Mouse (Mus musculus): ENCODE measurements around the gene Slc1a3. TPM values are rescaled to one million over a fixed set of nuclear protein-coding genes. Genes with fewer than 3 reads are reported as not detected.

Slc1a3 gene
- polyA plus RNA-seq, 1 experiment from 2014 or later: 0.13 TPM

- ATAC-seq (no peak), DNase-seq (no peak)
- Histone ChIP-seq H3K4me3 (ENCODE audit: low read depth, low read length) (no peak overlapping the region), H3K4me1 (ENCODE audit: insufficient read depth) (no peaks in the 10 kb centered on the region), H3K9me3 (ENCODE audit: low read length) (no peaks in the 10 kb centered on the region), H3K27ac (ENCODE audit: low read depth) (no peak overlapping the region), H3K9ac (replicated peaks) (no peak overlapping the region), H3K27me3 (ENCODE audit: insufficient read depth, low read length) (0 out of 2 replicates have a peak, but pooled peaks cover 2% of the 10 kb centered on the region), H3K36me3 (replicated peaks; ENCODE audit: insufficient read depth, low read length) (no peaks in the 10 kb centered on the region), H3K4me2 (ENCODE audit: low read depth, low read length) (no peak overlapping the region)
- TF ChIP-seq CTCF (IDR thresholded peaks at IDR 0.05; ENCODE audit: low read depth) (no peak), EP300 (IDR thresholded peaks at IDR 0.05; ENCODE audit: low read depth) (no peak)
- WGBS (ENCODE audit: insufficient replicate concordance): 84% methylated on average over 25 of the region's 25 CpGs
Measured at GRCm38 (mm10) chr15:8667849-8668522, 42.6 kb downstream of the Slc1a3 start.

- no peak for TF ChIP-seq EP300 (IDR thresholded peaks at IDR 0.05; ENCODE audit: low read depth)
- TF ChIP-seq CTCF (IDR thresholded peaks at IDR 0.05; ENCODE audit: low read depth): no peak
- Histone ChIP-seq H3K9me3 (ENCODE audit: low read length) (no peaks in the 10 kb centered on the region), H3K4me2 (ENCODE audit: low read depth, low read length) (no peak overlapping the region), H3K4me3 (ENCODE audit: low read depth, low read length) (no peak overlapping the region), H3K9ac (replicated peaks) (no peak overlapping the region), H3K4me1 (ENCODE audit: insufficient read depth) (no peaks in the 10 kb centered on the region), H3K36me3 (replicated peaks; ENCODE audit: insufficient read depth, low read length) (no peaks in the 10 kb centered on the region), H3K27ac (ENCODE audit: low read depth) (no peak overlapping the region), H3K27me3 (ENCODE audit: insufficient read depth, low read length) (0 out of 2 replicates have a peak, but pooled peaks cover 2% of the 10 kb centered on the region)
- 78% methylated on average over 15 of the region's 15 CpGs for WGBS (ENCODE audit: insufficient replicate concordance)
- ATAC-seq (no peak), DNase-seq (no peak)
Measured at GRCm38 (mm10) chr15:8665675-8666350, 44.8 kb downstream of the Slc1a3 start.

GRCm38 (mm10) chr15:8663348-8664099 is 47.0 kb downstream of the Slc1a3 start:
- no peak for ATAC-seq

GRCm38 (mm10) chr15:8661856-8662255 is 48.7 kb downstream of the Slc1a3 start:
- Histone ChIP-seq H3K27ac (ENCODE audit: low read depth) (no peak overlapping the region), H3K4me1 (ENCODE audit: insufficient read depth) (no peaks in the 10 kb centered on the region), H3K36me3 (replicated peaks; ENCODE audit: insufficient read depth, low read length) (no peaks in the 10 kb centered on the region), H3K4me3 (ENCODE audit: low read depth, low read length) (no peak overlapping the region), H3K9me3 (ENCODE audit: low read length) (no peaks in the 10 kb centered on the region), H3K9ac (replicated peaks) (no peak overlapping the region), H3K4me2 (ENCODE audit: low read depth, low read length) (no peak overlapping the region), H3K27me3 (ENCODE audit: insufficient read depth, low read length) (0 out of 2 replicates have a peak, but pooled peaks cover 2% of the 10 kb centered on the region)
- ATAC-seq: no peak; the same call in 1 of the 2 replicates
- WGBS (ENCODE audit: insufficient replicate concordance): 12% methylated on average over 6 of the region's 6 CpGs
- TF ChIP-seq CTCF (IDR thresholded peaks at IDR 0.05; ENCODE audit: low read depth) (no peak), EP300 (IDR thresholded peaks at IDR 0.05; ENCODE audit: low read depth) (peak; percentile 66)
- no peak for DNase-seq

More at GRCm38 (mm10) chr15:8663348-8664099, 47.0 kb downstream of the Slc1a3 start:
- no peak for DNase-seq
- WGBS (ENCODE audit: insufficient replicate concordance): 43% methylated on average over 17 of the region's 17 CpGs
- Histone ChIP-seq H3K4me1 (ENCODE audit: insufficient read depth) (no peaks in the 10 kb centered on the region), H3K4me2 (ENCODE audit: low read depth, low read length) (no peak overlapping the region), H3K27me3 (ENCODE audit: insufficient read depth, low read length) (0 out of 2 replicates have a peak, but pooled peaks cover 2% of the 10 kb centered on the region), H3K27ac (ENCODE audit: low read depth) (no peak overlapping the region), H3K9ac (replicated peaks) (no peak overlapping the region), H3K36me3 (replicated peaks; ENCODE audit: insufficient read depth, low read length) (no peaks in the 10 kb centered on the region), H3K4me3 (ENCODE audit: low read depth, low read length) (no peak overlapping the region), H3K9me3 (ENCODE audit: low read length) (no peaks in the 10 kb centered on the region)
- no peak for TF ChIP-seq CTCF (IDR thresholded peaks at IDR 0.05; ENCODE audit: low read depth)
- TF ChIP-seq EP300 (IDR thresholded peaks at IDR 0.05; ENCODE audit: low read depth): no peak

- DNase-seq (no peak), ATAC-seq (no peak)
- Histone ChIP-seq H3K4me1 (ENCODE audit: insufficient read depth) (no peaks in the 10 kb centered on the region), H3K4me3 (ENCODE audit: low read depth, low read length) (no peak overlapping the region), H3K27me3 (ENCODE audit: insufficient read depth, low read length) (0 out of 2 replicates have a peak, but pooled peaks cover 2% of the 10 kb centered on the region), H3K9ac (replicated peaks) (no peak overlapping the region), H3K27ac (ENCODE audit: low read depth) (no peak overlapping the region), H3K4me2 (ENCODE audit: low read depth, low read length) (no peak overlapping the region), H3K9me3 (ENCODE audit: low read length) (no peaks in the 10 kb centered on the region), H3K36me3 (replicated peaks; ENCODE audit: insufficient read depth, low read length) (no peaks in the 10 kb centered on the region)
- 84% methylated on average over 4 of the region's 4 CpGs for WGBS (ENCODE audit: insufficient replicate concordance)
- TF ChIP-seq EP300 (IDR thresholded peaks at IDR 0.05; ENCODE audit: low read depth) (no peak), CTCF (IDR thresholded peaks at IDR 0.05; ENCODE audit: low read depth) (no peak)
Measured at GRCm38 (mm10) chr15:8659977-8660376, 50.6 kb downstream of the Slc1a3 start.

GRCm38 (mm10) chr15:8659483-8659971 is 51.0 kb downstream of the Slc1a3 start:
- Histone ChIP-seq H3K4me2 (ENCODE audit: low read depth, low read length) (no peak overlapping the region), H3K27ac (ENCODE audit: low read depth) (no peak overlapping the region), H3K4me3 (ENCODE audit: low read depth, low read length) (no peak overlapping the region), H3K4me1 (ENCODE audit: insufficient read depth) (no peaks in the 10 kb centered on the region), H3K9me3 (ENCODE audit: low read length) (no peaks in the 10 kb centered on the region), H3K36me3 (replicated peaks; ENCODE audit: insufficient read depth, low read length) (no peaks in the 10 kb centered on the region), H3K27me3 (ENCODE audit: insufficient read depth, low read length) (0 out of 2 replicates have a peak, but pooled peaks cover 2% of the 10 kb centered on the region), H3K9ac (replicated peaks) (no peak overlapping the region)
- TF ChIP-seq EP300 (IDR thresholded peaks at IDR 0.05; ENCODE audit: low read depth) (no peak), CTCF (IDR thresholded peaks at IDR 0.05; ENCODE audit: low read depth) (no peak)
- WGBS (ENCODE audit: insufficient replicate concordance): 59% methylated on average over 8 of the region's 8 CpGs
- DNase-seq: no peak
- no peak for ATAC-seq
